Mouse (Mus musculus): ENCODE measurements around the gene Hopx. TPM values are rescaled to one million over a fixed set of nuclear protein-coding genes. Genes with fewer than 3 reads are reported as not detected.
A peak's percentile ranks its signal among the peaks of the same experiment; 100 is the strongest.

Gene Hopx
- 0.14 TPM in 1 of 2 replicates, not detected in the other for polyA plus RNA-seq (2015; fragmentation: Nextera tagmentation; extraction: Ambion mirVana)

GRCm38 (mm10) chr5:77114817-77115731 lies at the start of gene Hopx:
Gene Hopx, minus strand, starts transcription at chr5:77115121.
- Histone ChIP-seq H3K4me3 (replicated peaks) (no peak within 1 kb of the TSS), H3K4me1 (replicated peaks) (peaks cover 14% of the 10 kb centered on the region), H3K9me3 (replicated peaks) (no peaks in the 10 kb centered on the region), H3K4me2 (no peak within 1 kb of the TSS), H3K27me3 (peaks cover 14% of the 10 kb centered on the region; the same call in 1 of the 2 replicates), H3K27ac (no peak within 1 kb of the TSS), H3K9ac (no peak within 1 kb of the TSS), H3K36me3 (no peaks in the 10 kb centered on the region)
- WGBS (ENCODE audit: insufficient replicate concordance): 50% methylated on average over 33 of the region's 33 CpGs
- DNase-seq (no peak), ATAC-seq (ENCODE audit: low read depth) (no peak)

GRCm38 (mm10) chr5:77163597-77163996 lies 48.7 kb upstream of the Hopx start:
- no peaks in the 10 kb centered on the region for H3K9me3 ChIP-seq (replicated peaks)
- ATAC-seq (ENCODE audit: low read depth): no peak
- no peak overlapping the region for H3K4me3 ChIP-seq (replicated peaks)
- no peaks in the 10 kb centered on the region for H3K4me1 ChIP-seq (replicated peaks)
- no peaks in the 10 kb centered on the region for H3K27me3 ChIP-seq
- no peak for DNase-seq
- H3K9ac ChIP-seq: no peak overlapping the region
- H3K4me2 ChIP-seq: no peak overlapping the region
- 71% methylated on average over 7 of the region's 7 CpGs for WGBS (ENCODE audit: insufficient replicate concordance)
- no peak overlapping the region for H3K27ac ChIP-seq
- H3K36me3 ChIP-seq: no peaks in the 10 kb centered on the region

GRCm38 (mm10) chr5:77162566-77162965 lies 47.6 kb upstream of the Hopx start:
- H3K4me1 ChIP-seq (replicated peaks): no peaks in the 10 kb centered on the region
- H3K36me3 ChIP-seq: no peaks in the 10 kb centered on the region
- no peak overlapping the region for H3K4me2 ChIP-seq
- no peak overlapping the region for H3K27ac ChIP-seq
- H3K4me3 ChIP-seq (replicated peaks): no peak overlapping the region
- 59% methylated on average over 3 of the region's 3 CpGs for WGBS (ENCODE audit: insufficient replicate concordance)
- no peaks in the 10 kb centered on the region for H3K27me3 ChIP-seq
- no peak overlapping the region for H3K9ac ChIP-seq
- DNase-seq (no peak), ATAC-seq (ENCODE audit: low read depth) (no peak)
- H3K9me3 ChIP-seq (replicated peaks): no peaks in the 10 kb centered on the region

- Histone ChIP-seq H3K4me1 (replicated peaks) (no peaks in the 10 kb centered on the region), H3K9me3 (replicated peaks) (no peaks in the 10 kb centered on the region), H3K4me2 (no peak overlapping the region), H3K4me3 (replicated peaks) (no peak overlapping the region), H3K27me3 (no peaks in the 10 kb centered on the region), H3K9ac (no peak overlapping the region), H3K36me3 (no peaks in the 10 kb centered on the region), H3K27ac (no peak overlapping the region)
- ATAC-seq (ENCODE audit: low read depth): no peak
- no peak for DNase-seq
- 42% methylated on average over 14 of the region's 14 CpGs for WGBS (ENCODE audit: insufficient replicate concordance)
Measured at GRCm38 (mm10) chr5:77157777-77158540, 43.0 kb upstream of the Hopx start.

GRCm38 (mm10) chr5:77156938-77157337 lies 42.0 kb upstream of the Hopx start:
- 69% methylated on average over 5 of the region's 5 CpGs for WGBS (ENCODE audit: insufficient replicate concordance)
- H3K27ac ChIP-seq: no peak overlapping the region
- ATAC-seq (ENCODE audit: low read depth) (no peak), DNase-seq (no peak)
- H3K36me3 ChIP-seq: no peaks in the 10 kb centered on the region
- no peaks in the 10 kb centered on the region for H3K4me1 ChIP-seq (replicated peaks)
- no peaks in the 10 kb centered on the region for H3K9me3 ChIP-seq (replicated peaks)
- no peak overlapping the region for H3K4me2 ChIP-seq
- H3K27me3 ChIP-seq: no peaks in the 10 kb centered on the region
- no peak overlapping the region for H3K4me3 ChIP-seq (replicated peaks)
- H3K9ac ChIP-seq: no peak overlapping the region

GRCm38 (mm10) chr5:77155526-77155925 lies 40.6 kb upstream of the Hopx start:
- Histone ChIP-seq H3K27me3 (no peaks in the 10 kb centered on the region), H3K4me3 (replicated peaks) (no peak overlapping the region), H3K36me3 (no peaks in the 10 kb centered on the region), H3K9me3 (replicated peaks) (no peaks in the 10 kb centered on the region), H3K27ac (no peak overlapping the region), H3K4me1 (replicated peaks) (peaks cover 8% of the 10 kb centered on the region), H3K9ac (no peak overlapping the region), H3K4me2 (no peak overlapping the region)
- 77% methylated on average over 12 of the region's 12 CpGs for WGBS (ENCODE audit: insufficient replicate concordance)
- ATAC-seq (ENCODE audit: low read depth) (no peak), DNase-seq (no peak)

- DNase-seq (no peak), ATAC-seq (ENCODE audit: low read depth) (no peak)
- 54% methylated on average over 5 of the region's 5 CpGs for WGBS (ENCODE audit: insufficient replicate concordance)
Measured at GRCm38 (mm10) chr5:77154812-77155211, 39.9 kb upstream of the Hopx start.

GRCm38 (mm10) chr5:77151738-77152137 lies 36.8 kb upstream of the Hopx start:
- Histone ChIP-seq H3K9ac (no peak overlapping the region), H3K27ac (no peak overlapping the region), H3K4me3 (replicated peaks) (no peak overlapping the region), H3K4me2 (no peak overlapping the region), H3K27me3 (no peaks in the 10 kb centered on the region), H3K36me3 (no peaks in the 10 kb centered on the region), H3K4me1 (replicated peaks) (peaks cover 15% of the 10 kb centered on the region), H3K9me3 (replicated peaks) (no peaks in the 10 kb centered on the region)
- DNase-seq (no peak), ATAC-seq (ENCODE audit: low read depth) (no peak)
- 31% methylated on average over 3 of the region's 3 CpGs for WGBS (ENCODE audit: insufficient replicate concordance)

More at GRCm38 (mm10) chr5:77154812-77155211, 39.9 kb upstream of the Hopx start:
- H3K4me3 ChIP-seq (replicated peaks): no peak overlapping the region
- H3K27ac ChIP-seq: no peak overlapping the region
- no peaks in the 10 kb centered on the region for H3K9me3 ChIP-seq (replicated peaks)
- H3K4me2 ChIP-seq: no peak overlapping the region
- no peaks in the 10 kb centered on the region for H3K36me3 ChIP-seq
- H3K4me1 ChIP-seq (replicated peaks): peaks cover 8% of the 10 kb centered on the region
- H3K9ac ChIP-seq: no peak overlapping the region
- H3K27me3 ChIP-seq: no peaks in the 10 kb centered on the region

GRCm38 (mm10) chr5:77151075-77151474 lies 36.2 kb upstream of the Hopx start:
- Histone ChIP-seq H3K4me1 (replicated peaks) (peaks cover 21% of the 10 kb centered on the region), H3K27me3 (no peaks in the 10 kb centered on the region), H3K9ac (no peak overlapping the region), H3K4me2 (no peak overlapping the region), H3K36me3 (no peaks in the 10 kb centered on the region), H3K27ac (no peak overlapping the region), H3K9me3 (replicated peaks) (no peaks in the 10 kb centered on the region), H3K4me3 (replicated peaks) (no peak overlapping the region)
- 0 out of 2 replicates have a peak, but pooled peaks have one; percentile 23 for ATAC-seq (ENCODE audit: low read depth)
- DNase-seq: no peak
- WGBS (ENCODE audit: insufficient replicate concordance): 36% methylated on average over 7 of the region's 7 CpGs

- DNase-seq: no peak
Measured at GRCm38 (mm10) chr5:77148021-77148621, 33.2 kb upstream of the Hopx start.

More at GRCm38 (mm10) chr5:77148021-77148621, 33.2 kb upstream of the Hopx start:
- no peaks in the 10 kb centered on the region for H3K36me3 ChIP-seq
- ATAC-seq (ENCODE audit: low read depth): no peak; the same call in 1 of the 2 replicates
- H3K27ac ChIP-seq: no peak overlapping the region
- H3K27me3 ChIP-seq: no peaks in the 10 kb centered on the region
- WGBS (ENCODE audit: insufficient replicate concordance): 19% methylated on average over 6 of the region's 6 CpGs
- no peak overlapping the region for H3K9ac ChIP-seq
- no peak overlapping the region for H3K4me3 ChIP-seq (replicated peaks)
- no peak overlapping the region for H3K4me2 ChIP-seq
- no peaks in the 10 kb centered on the region for H3K9me3 ChIP-seq (replicated peaks)
- peaks cover 21% of the 10 kb centered on the region for H3K4me1 ChIP-seq (replicated peaks)
